Mouse (Mus musculus) heart, postnatal 0 days (tissue): ENCODE measurements around the gene Gm11567. TPM values are rescaled to one million over a fixed set of nuclear protein-coding genes. Genes with fewer than 3 reads are reported as not detected.
"Not testable (repeated sequence)": the region's sequence is repeated elsewhere in the genome, so short reads cannot be mapped to it uniquely, and the experiment has no call there.

Experiments
- ATAC-seq: fragments of 200-750 bp; cut with Nextera tagmentation; 2 replicates; pipeline ENCODE4 v1.8.0; 2017; ENCODE audit warnings: low read depth, moderate number of reproducible peaks, moderate library complexity; ENCODE audit not compliant: insufficient read depth
- DNase-seq: peaks from one replicate; pipeline ENCODE4 v3.0.0-alpha.2; 2016; ENCODE audit warnings: low spot score
- H3K27ac ChIP-seq: fragments of 300-500 bp; sonication (generic); 2 replicates; pipeline ENCODE4 v1.5.1; 2014; ENCODE audit warnings: low read depth, mild to moderate bottlenecking
- H3K27me3 ChIP-seq: fragments of 300-500 bp; sonication (generic); 2 replicates; pipeline ENCODE4 v1.6.1; 2014; ENCODE audit warnings: low read length, mixed read lengths; ENCODE audit not compliant: control insufficient read depth, insufficient read depth
- H3K36me3 ChIP-seq: fragments of 300-500 bp; sonication (generic); replicated peaks from 2 replicates; pipeline ENCODE4 v1.6.1; 2014; ENCODE audit warnings: low read length, mixed read lengths; ENCODE audit not compliant: control insufficient read depth, insufficient read depth
- H3K4me1 ChIP-seq: fragments of 300-500 bp; sonication (generic); 2 replicates; pipeline ENCODE4 v1.6.1; 2014; ENCODE audit warnings: antibody characterized with exemption; ENCODE audit not compliant: control insufficient read depth, insufficient read depth
- H3K4me2 ChIP-seq: fragments of 300-500 bp; sonication (generic); 2 replicates; pipeline ENCODE4 v1.6.1; 2014; ENCODE audit warnings: low read depth, mild to moderate bottlenecking, low read length, moderate library complexity
- H3K4me3 ChIP-seq: fragments of 300-500 bp; sonication (generic); 2 replicates; pipeline ENCODE4 v1.5.1; 2014; ENCODE audit warnings: low read depth, low read length
- H3K9ac ChIP-seq: fragments of 300-500 bp; sonication (generic); replicated peaks from 2 replicates; pipeline ENCODE4 v1.6.1; 2014; ENCODE audit warnings: low read depth, low read length, mixed read lengths
- H3K9me3 ChIP-seq: fragments of 300-500 bp; sonication (generic); replicated peaks from 2 replicates; pipeline ENCODE4 v1.6.1; 2016; ENCODE audit warnings: low read length; ENCODE audit not compliant: control insufficient read depth
- CTCF ChIP-seq: IDR thresholded peaks from 2 replicates; pipeline ENCODE4 v1.5.1; 2016; ENCODE audit warnings: antibody characterized with exemption, control low read depth, low read depth
- EP300 ChIP-seq: IDR thresholded peaks from 2 replicates; pipeline ENCODE4 v1.6.1; 2016; ENCODE audit warnings: antibody characterized with exemption, low read depth
- WGBS: fragments of 180-500 bp; shearing (Covaris S2); extraction: QIAGEN DNeasy Blood & Tissue Kit; methylation state at CpG from one replicate; pipeline ENCODE4 v1.1.7; 2014; 5-methylcytosine and 5-hydroxymethylcytosine counted together
- polyA plus RNA-seq: library from polyadenylated mRNA; unstranded; fragments of >200 nt; fragmentation: Nextera tagmentation; extraction: Ambion mirVana; gene quantifications from 2 replicates; pipeline ENCODE4 v1.2.1, GENCODE M21; 2015
- total RNA-seq: library from RNA; depleted of rRNA; stranded (reverse); fragments of >200 nt; gene quantifications from 2 replicates; pipeline ENCODE4 v1.2.3, GENCODE M21; 2014; ENCODE audit warnings: low replicate concordance; rRNA removed

The Gm11567 gene
- total RNA-seq (not detected in 2 replicates), polyA plus RNA-seq (not detected in 2 replicates)

GRCm38 (mm10) chr11:99878887-99879286 lies at the start of gene Gm11567:
Gene Gm11567, plus strand, starts transcription at chr11:99879187.
- not testable (repeated sequence) for DNase-seq, H3K4me3 ChIP-seq, ATAC-seq

GRCm38 (mm10) chr11:99837966-99838365 lies 41.0 kb upstream of the Gm11567 start, which contains the start of gene 2300003K06Rik:
Gene 2300003K06Rik, minus strand, starts transcription at chr11:99838066.
- Histone ChIP-seq H3K9ac (no peak within 1 kb of the TSS), H3K36me3 (no peaks in the 10 kb centered on the region), H3K27me3 (no peaks in the 10 kb centered on the region), H3K4me3 (no peak within 1 kb of the TSS), H3K4me2 (no peak within 1 kb of the TSS), H3K4me1 (no peaks in the 10 kb centered on the region), H3K27ac (no peak within 1 kb of the TSS), H3K9me3 (no peaks in the 10 kb centered on the region)
- DNase-seq: no peak
- no peak for ATAC-seq
- WGBS: 53% methylated on average over 1 of the region's 1 CpGs
- TF ChIP-seq EP300: no peak

More at GRCm38 (mm10) chr11:99878887-99879286, at the start of gene Gm11567:
- 21% methylated on average over 1 of the region's 1 CpGs for WGBS
- H3K9ac ChIP-seq, H3K4me2 ChIP-seq, H3K9me3 ChIP-seq, H3K36me3 ChIP-seq, H3K27ac ChIP-seq, H3K4me1 ChIP-seq, H3K27me3 ChIP-seq: not testable (repeated sequence)

GRCm38 (mm10) chr11:99842185-99842584 lies 36.8 kb upstream of the Gm11567 start:
- no peak overlapping the region for H3K4me3 ChIP-seq
- ATAC-seq: no peak
- H3K27me3 ChIP-seq: no peaks in the 10 kb centered on the region
- no peak for DNase-seq
- no peaks in the 10 kb centered on the region for H3K4me1 ChIP-seq
- H3K9ac ChIP-seq: no peak overlapping the region
- no peaks in the 10 kb centered on the region for H3K36me3 ChIP-seq
- TF ChIP-seq EP300: no peak
- no peak for TF ChIP-seq CTCF
- H3K27ac ChIP-seq: no peak overlapping the region
- no peaks in the 10 kb centered on the region for H3K9me3 ChIP-seq
- no peak overlapping the region for H3K4me2 ChIP-seq
- WGBS: 67% methylated on average over 1 of the region's 1 CpGs

GRCm38 (mm10) chr11:99846746-99847145 lies 32.2 kb upstream of the Gm11567 start:
- H3K9me3 ChIP-seq: no peaks in the 10 kb centered on the region
- no peaks in the 10 kb centered on the region for H3K4me1 ChIP-seq
- no peak overlapping the region for H3K27ac ChIP-seq
- H3K4me2 ChIP-seq: no peak overlapping the region
- WGBS: 78% methylated on average over 2 of the region's 2 CpGs
- TF ChIP-seq EP300 (no peak), CTCF (no peak)
- DNase-seq: no peak
- H3K36me3 ChIP-seq: no peaks in the 10 kb centered on the region
- ATAC-seq: no peak
- no peaks in the 10 kb centered on the region for H3K27me3 ChIP-seq
- H3K9ac ChIP-seq: no peak overlapping the region
- no peak overlapping the region for H3K4me3 ChIP-seq

- no peak within 1 kb of the TSS for H3K4me2 ChIP-seq
- H3K4me3 ChIP-seq: no peak within 1 kb of the TSS
- no peaks in the 10 kb centered on the region for H3K27me3 ChIP-seq
- ATAC-seq (no peak), DNase-seq (no peak)
- TF ChIP-seq CTCF (no peak), EP300 (no peak)
- no peak within 1 kb of the TSS for H3K9ac ChIP-seq
- H3K4me1 ChIP-seq: no peaks in the 10 kb centered on the region
- no peaks in the 10 kb centered on the region for H3K9me3 ChIP-seq
- no peak within 1 kb of the TSS for H3K27ac ChIP-seq
- H3K36me3 ChIP-seq: no peaks in the 10 kb centered on the region
Measured at GRCm38 (mm10) chr11:99851508-99851907, 27.5 kb upstream of the Gm11567 start, which contains the start of gene Krtap4-16. Gene Krtap4-16, minus strand, starts transcription at chr11:99851608.

GRCm38 (mm10) chr11:99854121-99854520 lies 24.9 kb upstream of the Gm11567 start:
- Histone ChIP-seq H3K27me3 (no peaks in the 10 kb centered on the region), H3K4me2 (no peak overlapping the region), H3K9me3 (no peaks in the 10 kb centered on the region), H3K4me3 (no peak overlapping the region), H3K9ac (no peak overlapping the region), H3K27ac (no peak overlapping the region), H3K36me3 (no peaks in the 10 kb centered on the region), H3K4me1 (no peaks in the 10 kb centered on the region)
- 59% methylated on average over 3 of the region's 3 CpGs for WGBS
- no peak for DNase-seq
- TF ChIP-seq EP300 (no peak), CTCF (peak; percentile 28; the same call in 1 of the 2 replicates)
- no peak for ATAC-seq
